Mouse (Mus musculus): ENCODE results near the gene Ncoa3.

- TF ChIP-seq CTCF (IDR thresholded peaks at IDR 0.05; ENCODE audit: low read depth, low read length), result peak; percentile 54
- no peak for TF ChIP-seq POLR2A (IDR thresholded peaks at IDR 0.05; ENCODE audit: insufficient read depth, low read length)
Measured at GRCm38 (mm10) chr2:166035725-166036124, 43.3 kb downstream of the Ncoa3 start.

Data from ES-Bruce4 (cell line).